ENCODE assay signal across 1 mouse cellular context in the genomic region with DNA sequence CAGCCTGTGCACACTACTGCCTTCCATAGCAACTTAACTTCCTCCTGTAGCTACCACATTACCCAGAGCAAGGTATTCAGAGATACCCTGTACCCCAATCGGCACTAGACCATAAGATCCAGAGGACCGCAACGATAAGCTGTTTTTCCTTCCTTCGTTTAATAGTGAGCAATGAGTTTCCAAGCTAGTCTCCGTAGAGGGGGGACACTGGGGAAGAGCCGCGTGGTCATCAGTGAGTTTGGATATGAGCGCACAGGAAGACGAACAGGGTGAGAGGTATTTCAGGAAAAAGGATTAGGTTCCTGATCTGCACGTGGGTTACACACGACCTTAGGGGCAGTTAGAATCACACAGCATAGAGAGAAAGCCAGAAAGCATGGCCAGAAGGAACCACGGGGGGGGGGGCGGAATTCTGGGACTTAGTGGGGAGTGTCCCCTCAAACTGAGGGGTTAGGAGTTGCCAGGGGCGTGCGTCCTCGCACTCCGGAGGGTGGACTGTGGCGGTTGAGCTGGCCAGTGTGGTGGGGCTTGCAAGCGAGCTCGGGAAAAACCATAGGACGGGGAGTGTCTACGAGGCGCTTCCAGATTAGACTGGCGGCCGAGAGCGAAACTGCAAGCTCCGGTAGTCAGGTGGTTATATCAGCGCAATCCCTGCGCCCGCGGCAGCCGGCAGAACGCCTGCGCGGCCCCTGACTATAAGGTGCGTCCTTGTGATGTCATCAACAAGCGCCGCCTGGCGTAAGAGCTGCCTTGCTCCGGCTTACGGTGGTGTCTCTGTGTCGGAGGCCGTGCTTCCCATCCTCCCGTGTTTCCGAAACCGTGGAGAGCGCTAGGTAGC.
A peak's percentile ranks its signal among the peaks of the same experiment; 100 is the strongest.
TF ChIP-seq lines count a peak whose summit lies in the region.

No protein-coding gene starts in this region.

TF ChIP-seq in ES-E14, 5 proteins besides CTCF, POLR2A, EP300 and RAD21:
- TF ChIP-seq ZNF384 (IDR thresholded peaks at IDR 0.05; ENCODE audit: low read depth, low read length) (no peak), CHD2 (IDR thresholded peaks at IDR 0.05; ENCODE audit: low read depth, low read length) (no peak), MAFK (IDR thresholded peaks at IDR 0.05; ENCODE audit: insufficient read depth, low read depth, low read length) (no peak), ZC3H11A (IDR thresholded peaks at IDR 0.05; ENCODE audit: borderline replicate concordance, low read depth, low read length) (peak; percentile 40; the same call in 1 of the 2 replicates), HCFC1 (IDR thresholded peaks at IDR 0.05; ENCODE audit: borderline replicate concordance, insufficient read depth, low read length) (peak; percentile 79; the same call in 1 of the 2 replicates)
